Mouse (Mus musculus) liver (tissue): ENCODE measurements around the gene Gpc5.
"Not testable (repeated sequence)": the region's sequence is repeated elsewhere in the genome, so short reads cannot be mapped to it uniquely, and the experiment has no call there.

Source experiments
- DNase-seq: peaks from one replicate; pipeline ENCODE4 v3.0.0-alpha.2; 2020; ENCODE audit warnings: mixed read lengths

Gene Gpc5

DNA sequence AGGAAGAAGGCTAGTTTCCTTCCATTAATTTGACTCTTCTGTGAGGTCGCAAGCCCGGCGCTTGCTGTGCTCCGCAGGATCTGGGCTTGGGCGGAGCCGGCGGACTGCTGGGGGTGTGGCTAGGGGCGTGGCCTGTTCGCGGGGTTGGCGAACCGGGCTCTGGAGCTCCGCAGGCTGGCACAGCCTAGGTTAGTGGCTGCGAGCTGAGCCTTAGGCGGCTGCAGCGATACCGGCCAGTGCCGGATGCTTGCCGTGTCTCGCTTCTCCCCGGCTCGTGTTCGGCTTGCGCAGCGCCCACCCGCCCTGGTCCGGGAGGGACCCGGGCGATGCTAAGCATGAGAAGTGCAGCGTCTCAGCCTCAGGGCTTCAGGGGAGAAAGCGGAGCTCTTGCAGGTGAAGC lies at the start of gene Gpc5:
Gene Gpc5 (plus strand): TSS at position 135 of the 400 bp plus-strand sequence.
- DNase-seq: peak; percentile 86

DNA sequence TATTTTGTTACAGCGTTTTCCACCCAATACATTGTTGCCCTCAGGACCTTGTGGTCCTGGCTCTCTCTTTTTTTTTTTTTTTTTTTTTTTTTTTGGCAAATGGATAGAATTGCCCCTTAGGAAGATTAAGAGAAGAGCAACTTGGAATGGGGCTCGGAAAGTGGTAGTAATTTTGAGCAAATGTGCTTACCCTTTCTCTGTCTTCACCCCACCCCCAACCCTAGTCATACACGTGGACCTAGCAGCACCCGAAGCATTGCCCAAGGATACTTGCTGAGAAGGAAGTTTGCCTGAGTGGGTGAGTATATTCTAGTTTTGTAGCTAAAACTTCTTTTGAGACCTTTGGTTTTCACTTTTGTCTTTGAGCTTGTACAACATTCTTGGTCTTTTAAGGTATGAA lies 49.4 kb upstream of the Gpc5 start:
- peak; percentile 18 for DNase-seq

DNA sequence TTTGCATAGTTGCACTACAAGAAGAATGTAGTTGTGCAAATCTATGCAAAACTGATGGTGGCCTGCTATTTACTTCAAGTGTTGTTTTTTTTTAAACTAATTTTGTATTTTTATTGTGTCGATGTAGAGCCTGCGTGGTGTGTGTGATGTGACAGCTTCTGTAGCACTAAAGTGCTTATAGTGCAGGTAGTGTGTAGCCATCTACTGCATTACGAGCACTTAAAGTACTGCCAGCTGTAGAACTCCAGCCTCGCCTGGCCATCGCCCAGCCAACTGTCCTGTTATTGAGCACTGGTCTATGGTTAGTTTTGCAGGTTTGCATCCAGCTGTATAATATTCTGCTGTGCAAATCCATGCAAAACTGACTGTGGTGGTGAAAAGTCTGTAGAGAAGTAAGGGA lies 48.0 kb upstream of the Gpc5 start:
- DNase-seq: no peak

DNA sequence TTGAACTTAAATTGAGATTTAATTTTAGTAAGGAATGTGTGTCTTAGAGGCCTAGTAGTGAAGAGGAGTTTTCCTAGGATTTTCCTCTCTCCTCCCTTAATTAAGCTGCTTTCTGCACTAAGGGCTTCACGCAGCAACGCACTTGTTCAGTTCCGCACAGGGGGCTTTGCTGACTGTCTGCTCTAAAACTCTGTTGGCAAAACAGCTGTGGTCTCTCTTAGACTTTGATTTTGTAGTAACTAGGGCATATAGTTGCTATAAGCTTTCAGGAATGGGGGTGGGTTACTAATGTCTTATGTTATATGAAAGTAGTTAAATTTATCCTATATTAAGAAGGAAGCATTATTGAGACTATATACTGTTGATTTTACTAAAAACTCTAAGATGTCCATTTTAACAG lies 46.3 kb upstream of the Gpc5 start:
- DNase-seq: no peak

DNA sequence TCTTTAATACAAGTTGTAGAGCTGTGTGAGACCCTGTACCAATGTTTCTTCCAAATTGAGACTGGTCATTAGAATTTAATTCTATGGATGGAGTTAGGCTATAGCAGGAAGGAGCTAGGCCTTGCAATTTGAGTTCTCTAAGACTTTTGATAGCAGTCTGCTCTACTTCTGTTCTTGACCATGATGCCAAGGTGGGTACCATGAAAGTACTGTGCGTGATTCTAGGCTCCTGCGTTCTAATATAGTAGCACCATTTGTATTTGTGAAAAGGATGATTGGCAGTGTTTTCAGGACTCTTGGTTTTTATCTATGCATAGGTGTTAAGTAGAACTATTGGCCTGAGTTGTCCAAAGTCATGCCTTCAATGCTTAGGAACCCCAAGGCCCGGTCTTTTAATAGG lies 44.7 kb upstream of the Gpc5 start:
- DNase-seq: no peak

DNA sequence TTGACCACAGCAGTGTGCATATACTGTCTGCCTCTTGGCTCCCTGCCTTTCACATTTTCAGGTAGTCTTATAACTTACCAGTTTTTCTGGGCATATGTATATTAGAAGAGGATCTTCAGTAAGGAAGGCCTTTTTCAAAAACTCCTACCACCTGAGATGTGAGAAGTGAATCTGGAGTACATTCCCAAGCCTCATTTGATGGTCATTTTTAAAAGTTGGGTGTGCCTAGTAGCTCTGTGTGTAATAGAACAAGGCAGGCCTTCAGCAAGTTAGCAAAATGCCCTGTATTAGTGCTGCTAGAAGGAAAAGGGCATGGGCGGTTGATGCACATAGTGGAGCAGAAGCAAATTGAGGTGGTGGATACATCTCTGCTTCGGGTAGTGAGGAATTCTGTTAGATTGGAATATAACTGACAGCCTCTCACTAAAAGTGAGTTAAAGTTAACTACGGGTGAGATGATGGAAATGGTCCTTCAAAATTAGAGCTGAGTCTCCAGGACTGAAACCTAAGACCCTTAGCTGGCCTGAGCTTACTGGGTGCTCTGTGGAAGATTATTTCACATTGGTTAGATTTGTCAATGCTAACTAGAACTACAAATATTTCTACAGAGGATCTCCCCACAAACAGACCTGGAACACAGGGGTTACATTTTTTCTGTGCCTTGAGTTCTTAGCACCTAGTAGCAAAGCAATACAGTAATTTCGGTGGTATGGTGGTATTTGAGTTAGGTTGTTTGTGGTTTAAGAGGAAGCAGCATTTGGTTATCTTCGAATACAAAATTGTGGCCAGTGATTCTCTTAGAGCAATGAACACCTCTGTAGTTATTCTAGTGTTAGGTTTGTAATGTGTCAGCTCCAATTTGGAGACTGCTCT lies 43.8 kb upstream of the Gpc5 start:
- no peak for DNase-seq

DNA sequence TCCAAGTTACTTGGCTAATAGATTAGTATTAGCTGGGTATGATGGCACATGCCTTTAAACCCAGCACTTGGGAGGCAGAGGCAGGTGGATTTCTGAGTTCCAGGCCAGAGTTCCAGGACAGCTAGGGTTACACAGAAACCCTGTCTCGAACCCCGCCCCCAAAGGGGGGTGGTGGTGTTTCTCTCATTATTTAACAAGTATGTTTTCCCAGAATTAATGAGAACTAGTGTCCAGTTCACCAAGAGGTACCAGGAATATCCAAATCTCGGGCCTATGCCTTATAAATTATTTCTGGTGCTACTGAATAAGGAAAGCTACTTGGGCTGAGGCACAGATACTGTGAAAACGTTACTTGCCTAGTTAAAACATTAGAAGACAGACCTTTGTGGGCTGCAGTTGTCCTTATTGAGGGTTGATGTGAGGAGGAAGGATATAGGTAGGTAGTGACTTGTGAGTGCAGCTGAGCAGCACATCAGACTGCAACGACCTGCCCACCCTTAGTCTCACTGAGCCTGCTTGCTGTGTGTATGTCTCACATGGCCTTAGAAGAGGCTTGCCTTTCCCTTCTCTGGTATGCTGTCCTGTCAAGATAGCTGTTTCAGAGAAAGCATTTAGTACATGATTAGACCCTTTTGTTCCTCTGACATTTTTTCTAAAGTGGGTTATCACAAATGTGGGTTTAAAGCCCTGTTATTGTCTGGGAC lies 43.0 kb upstream of the Gpc5 start:
- DNase-seq: no peak

DNA sequence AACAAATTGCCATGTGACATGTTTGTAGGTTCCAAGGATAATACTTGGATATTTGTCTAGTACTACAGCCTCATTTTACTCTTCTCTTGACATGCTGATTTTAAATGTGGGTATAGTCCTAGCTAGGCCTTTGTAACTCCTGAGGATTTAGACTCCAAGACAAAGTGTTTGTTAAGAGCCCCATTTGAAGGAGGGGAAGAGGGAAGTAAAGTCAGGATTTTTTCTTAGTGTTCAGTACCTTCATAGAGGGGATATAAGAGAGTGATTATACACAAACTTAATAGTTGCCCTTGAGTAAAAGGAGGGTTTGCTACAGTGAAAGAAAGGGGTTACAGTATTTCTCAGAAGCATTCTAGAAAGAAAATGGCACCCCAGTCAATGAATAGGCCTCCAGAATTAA lies 42.2 kb upstream of the Gpc5 start:
- DNase-seq: no peak

DNA sequence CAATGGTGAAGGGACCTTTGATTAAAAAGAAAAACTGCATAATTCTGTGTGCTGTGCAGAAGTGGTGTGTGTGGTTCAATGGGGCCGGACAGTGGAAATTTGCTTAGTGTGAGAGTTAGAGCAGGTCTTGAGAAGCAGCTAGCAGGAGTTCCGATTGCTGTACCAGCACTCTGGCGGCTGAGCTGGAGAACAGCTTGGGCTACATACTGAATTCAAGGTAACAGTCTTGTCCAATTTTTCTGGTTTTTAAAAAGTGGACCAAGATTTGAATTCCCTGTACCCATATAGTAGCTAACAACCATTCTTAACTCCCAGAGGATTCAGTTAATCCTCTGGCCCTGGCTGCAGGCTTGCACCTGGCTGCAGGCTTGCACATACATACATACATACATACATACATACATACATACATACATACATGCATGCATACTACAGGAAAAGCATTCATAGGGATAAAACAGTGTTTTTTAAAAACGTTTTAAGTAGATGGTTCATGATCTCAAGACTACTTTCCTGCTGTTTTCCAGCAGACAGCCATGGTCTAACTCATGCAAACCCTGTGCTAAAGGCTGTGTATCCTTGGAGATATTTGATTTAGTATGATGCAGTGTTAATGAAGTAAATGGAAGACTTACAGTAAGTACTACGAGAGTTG lies 40.8 kb upstream of the Gpc5 start:
- no peak for DNase-seq

DNA sequence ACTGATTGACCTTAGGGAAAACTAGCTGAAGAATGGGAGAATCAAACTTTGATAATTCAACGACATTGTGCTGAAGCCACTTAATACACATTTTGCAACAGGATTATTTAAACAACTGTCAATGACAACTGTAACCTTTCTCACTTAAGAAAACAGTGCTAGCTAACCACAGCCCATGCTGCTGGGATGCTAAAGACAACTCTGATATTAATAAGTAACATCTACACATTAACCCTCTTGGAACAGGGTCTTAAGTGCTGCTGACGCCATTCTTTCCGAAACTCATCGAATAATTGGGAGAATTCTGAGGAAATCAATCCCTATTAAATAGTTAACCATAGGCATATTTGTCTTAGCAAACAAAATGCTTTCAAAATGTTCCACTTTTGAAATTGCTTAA lies 39.6 kb upstream of the Gpc5 start:
- DNase-seq: no peak

DNA sequence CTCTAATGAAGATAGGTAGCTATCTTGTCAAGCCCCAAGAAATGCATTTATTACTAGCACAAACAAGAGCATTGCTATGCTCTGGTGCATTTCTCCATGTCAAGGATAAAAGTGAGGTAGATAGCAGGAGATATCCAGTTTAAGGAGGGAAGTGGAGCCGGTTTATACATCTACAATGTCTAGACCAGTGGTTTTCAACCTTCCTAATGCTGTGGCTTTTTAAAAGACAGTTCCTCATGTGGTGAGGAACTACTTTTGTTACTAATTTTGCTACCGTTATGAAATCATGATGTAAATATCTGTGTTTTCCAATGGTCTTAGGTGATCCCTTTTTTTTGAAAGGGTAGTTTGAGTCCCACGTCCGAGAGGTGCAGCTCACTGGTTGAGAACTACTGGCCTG lies 37.8 kb upstream of the Gpc5 start:
- no peak for DNase-seq

DNA sequence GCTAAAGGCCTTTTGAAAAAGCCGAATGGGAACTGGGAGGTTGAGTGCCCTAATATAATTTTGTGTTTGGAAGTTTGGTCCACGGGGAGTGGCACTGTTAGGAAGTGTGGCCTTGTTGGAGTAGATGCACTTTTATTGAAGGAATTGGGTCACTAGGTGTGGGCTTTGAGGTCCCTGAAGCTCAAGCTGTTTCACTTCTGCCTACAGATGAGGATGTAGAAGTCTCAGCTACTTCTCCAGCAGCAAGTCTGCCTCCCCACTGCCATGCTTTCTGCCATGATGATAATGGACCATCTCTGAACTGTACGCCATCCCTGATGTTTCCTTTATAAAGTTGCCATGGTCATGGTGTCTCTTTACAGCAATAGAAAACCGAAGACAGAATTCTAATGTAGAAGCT lies 34.5 kb upstream of the Gpc5 start:
- DNase-seq: no peak

DNA sequence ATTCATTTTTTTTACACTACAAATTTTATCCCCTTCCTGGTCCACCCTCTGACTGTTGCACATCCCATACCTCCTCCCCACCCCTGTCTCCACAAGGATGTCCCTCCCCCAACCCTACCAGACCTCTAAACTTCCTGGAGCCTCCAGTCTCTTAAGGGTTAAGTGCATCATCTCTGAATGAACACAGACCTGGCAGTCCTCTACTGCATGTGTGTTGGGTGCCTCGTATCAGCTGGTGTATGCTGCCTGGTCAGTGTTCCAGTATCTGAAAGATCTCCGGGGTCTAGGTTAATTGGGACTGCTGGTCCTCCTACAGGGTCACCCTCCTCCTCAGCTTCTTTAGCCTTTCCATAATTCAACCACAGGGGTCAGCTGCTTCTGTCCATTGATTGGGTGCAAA lies 25.9 kb upstream of the Gpc5 start:
- DNase-seq: not testable (repeated sequence)

DNA sequence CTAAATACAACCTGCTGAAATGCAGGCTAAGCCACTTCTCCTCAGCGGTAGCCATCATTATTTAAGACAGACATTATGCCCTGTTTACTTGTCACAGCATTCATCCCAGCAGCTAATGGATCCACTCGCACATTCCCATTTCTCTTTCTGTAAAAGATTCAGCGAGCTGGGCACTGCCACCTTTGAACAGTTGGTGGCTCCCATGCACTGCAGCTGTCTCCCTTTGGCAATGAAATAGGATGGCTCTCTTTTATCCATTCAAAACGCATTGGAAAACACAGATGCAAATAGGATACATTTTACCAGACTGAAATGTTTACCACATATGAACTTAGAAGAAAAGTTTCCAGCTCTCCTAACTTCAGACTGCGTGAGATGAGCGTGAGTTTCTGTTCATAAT lies 21.5 kb upstream of the Gpc5 start:
- no peak for DNase-seq

DNA sequence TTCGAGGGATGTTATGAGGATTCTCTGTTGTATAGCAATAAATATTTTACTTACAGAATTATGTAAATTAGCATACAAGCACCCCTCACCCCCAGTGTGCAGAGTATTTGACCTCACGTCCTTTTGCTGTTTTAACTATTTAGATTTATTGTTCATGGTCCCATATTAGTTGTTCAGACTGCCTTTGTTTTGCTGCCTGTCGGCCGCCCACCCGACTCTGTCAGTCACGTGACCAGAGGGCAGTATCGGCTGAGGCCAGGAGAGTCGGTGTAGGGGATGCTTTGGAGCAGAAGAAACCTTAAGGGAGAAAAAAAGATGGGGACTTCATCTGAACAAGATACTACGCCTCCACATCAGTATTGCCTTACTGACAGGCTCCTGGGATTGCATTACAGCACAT lies 14.7 kb upstream of the Gpc5 start:
- DNase-seq: no peak

DNA sequence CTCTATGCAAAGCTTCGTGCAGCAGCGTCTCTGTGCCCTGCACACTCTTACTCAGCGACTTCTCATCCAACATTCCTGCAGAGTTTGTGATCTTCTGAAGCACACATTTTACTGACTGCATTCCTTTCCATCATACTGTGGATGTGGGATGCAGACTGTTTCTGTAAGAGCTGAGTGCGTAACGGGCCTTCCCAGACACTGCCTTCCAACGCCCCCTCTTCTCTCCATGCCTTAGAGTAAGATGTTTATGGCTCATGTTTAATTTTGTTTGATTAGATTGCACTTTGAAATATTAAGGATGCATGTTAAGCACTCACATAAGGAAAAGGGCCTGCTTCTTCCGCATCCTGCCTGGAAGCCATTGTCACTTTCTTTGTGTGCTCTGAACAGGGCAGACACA lies 14.0 kb upstream of the Gpc5 start:
- DNase-seq: no peak

DNA sequence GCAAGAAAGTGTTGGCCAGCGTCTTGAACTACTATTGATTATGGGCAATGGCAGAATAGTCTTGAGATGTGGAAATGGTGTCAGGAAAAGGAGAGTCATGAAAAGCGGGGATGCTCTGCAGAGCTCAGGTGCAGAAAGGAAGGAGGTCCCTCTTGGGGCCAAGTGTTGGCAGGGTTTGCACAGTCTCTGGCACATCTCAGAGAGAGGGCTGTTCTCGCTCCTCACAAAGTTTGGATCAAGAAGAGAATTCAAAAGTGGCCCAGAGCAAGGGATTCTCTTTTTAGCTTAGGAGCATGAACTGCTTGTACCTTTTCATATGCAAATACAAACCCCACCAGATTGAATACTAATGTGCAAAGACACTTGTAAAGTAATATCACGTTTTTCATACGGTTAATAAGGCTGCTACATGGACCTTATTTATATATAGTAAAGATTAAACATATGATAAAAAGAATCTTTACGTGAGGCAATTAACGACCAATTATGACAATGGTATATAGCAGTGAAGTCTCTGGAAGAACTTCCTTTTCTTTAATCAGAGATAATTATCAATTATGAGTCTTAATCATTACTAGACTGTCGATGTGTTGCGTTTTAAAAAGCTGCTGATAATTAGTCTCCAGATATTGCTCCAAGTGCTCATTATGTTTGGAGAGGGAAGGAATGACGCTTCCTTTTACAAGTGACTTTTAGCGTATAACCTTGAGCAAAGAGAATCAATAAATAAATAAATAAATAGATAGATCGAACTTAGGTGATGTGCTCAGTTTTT lies 10.1 kb upstream of the Gpc5 start:
- DNase-seq: no peak

DNA sequence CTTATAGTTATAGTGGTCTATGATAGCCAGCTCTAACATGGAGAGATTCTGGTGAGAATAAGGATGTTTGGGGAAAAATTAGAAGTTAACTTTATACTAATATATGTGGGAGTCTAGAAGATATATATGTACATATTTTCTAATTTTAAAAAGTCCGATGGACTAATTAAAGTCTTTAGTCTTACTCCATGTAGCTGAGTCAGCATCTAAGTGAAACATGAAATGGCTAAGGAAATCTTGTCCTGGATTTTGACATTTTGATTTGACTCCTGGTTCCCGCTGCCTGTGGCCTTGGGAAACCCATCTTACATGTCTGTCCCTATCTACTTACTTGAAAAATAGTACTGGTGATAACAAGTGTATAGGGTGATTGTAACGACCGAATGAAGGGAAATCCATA lies 1.5 kb upstream of the Gpc5 start:
- no peak for DNase-seq

DNA sequence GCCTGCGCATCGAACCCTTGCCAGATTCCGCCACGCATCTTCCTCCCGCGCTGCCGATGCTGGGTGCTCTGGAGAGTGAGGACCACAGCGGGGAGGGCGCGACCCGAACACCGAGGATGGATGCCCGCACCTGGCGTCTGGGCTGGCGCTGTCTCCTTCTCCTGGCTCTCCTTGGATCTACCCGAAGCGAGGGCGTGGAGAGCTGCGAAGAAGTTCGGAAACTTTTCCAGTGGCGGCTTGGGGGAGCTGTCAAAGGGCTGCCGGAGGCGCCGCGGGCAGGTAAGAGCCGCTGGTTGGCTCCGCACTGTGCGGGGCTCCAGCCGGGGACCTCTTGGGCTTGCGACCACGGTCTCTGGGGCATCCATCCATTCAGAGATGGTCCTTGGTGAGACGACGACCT lies 495 bp downstream of the Gpc5 start:
- no peak for DNase-seq

DNA sequence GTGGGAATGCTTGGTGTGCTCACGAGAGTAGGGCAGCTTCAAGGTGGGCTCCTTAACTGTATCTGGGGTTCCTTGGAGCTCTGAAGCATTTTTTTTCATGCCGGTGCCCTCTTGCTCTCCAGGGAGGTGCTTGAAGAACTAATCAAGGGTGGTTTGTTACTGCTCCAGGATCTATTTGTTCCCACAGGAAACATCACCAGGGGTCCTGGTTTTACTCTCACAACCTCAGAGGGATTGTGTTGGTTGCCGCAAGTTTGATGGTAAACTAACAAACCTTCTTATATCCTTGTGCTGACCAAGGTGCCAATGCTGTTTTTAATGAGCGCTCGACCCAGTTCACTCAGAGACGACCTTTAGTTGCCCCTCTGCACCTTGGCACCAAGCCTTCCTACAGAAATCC lies 937 bp downstream of the Gpc5 start:
- DNase-seq: no peak

DNA sequence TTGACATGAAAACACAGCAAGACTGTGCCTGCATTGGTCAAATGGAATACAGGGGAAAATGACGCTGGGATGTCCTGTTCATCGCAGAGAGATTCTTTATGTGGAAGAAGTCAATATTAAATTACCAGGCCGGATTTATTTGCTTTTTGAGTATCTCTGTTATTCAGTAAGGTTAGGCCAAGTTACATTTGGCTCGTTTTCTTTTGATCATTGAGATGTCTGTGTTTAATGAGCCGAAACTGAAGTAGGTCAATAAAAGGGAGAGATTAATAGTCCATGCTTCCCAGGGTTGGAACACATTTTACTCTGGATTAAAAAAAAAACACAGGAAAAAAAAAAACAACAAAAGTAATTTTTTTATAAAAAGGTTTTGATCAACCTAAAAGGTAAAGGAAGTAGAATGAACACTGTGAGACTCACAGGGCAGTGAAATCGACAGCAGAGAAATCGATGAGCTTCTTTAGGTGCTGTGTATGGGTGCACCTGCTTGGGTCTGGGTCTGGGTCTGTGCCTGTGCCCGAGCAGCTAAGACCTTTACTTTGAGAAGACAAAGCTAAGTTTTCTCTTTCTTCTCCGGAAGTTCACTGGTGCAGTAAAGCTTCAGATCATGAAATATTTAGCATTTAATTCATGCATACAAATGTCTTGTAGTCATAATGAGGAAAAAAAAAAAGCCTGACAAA lies 8.7 kb downstream of the Gpc5 start:
- DNase-seq: no peak

DNA sequence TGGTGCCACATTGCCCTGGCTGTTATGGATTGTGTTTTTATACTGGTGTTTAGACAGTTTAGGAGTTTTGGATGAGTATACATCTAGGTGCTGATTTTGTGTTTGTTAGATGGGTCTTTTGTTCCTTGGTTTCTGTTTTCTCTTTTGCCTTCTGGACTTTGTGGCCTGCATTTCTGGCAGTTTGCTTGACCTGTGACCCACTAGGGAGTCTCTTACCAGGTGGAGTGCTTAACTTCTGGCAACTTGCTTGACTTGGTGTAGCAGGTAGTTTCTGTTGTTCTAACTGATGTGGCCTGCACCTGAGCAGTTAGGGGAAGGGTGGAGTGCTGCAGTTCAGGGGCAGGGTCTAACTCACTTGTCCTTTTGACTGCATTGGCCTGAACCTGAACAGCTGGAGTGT lies 14.3 kb downstream of the Gpc5 start:
- DNase-seq: no peak

DNA sequence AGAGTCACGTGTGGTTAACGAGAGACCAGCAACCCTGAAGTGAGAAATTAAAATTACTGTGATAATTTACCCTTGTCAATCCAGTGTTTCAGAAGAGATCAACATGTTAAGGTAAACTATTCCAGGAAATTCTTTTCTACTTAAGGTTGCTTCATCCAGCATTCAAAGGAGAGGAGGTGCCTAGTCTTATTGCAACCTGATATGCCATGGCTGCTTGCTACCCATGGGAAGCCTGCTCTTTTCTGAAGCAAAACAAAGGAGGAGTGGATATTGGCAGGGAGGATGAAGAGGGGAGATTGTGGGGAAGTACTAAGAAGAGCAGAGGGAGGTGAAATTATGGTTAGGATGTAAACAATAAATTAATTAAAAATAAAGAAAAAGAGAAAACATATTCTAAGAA lies 15.5 kb downstream of the Gpc5 start:
- no peak for DNase-seq
